Mouse (Mus musculus): ENCODE data around the gene Sirt2. TPM values are rescaled to one million over a fixed set of nuclear protein-coding genes. Genes with fewer than 3 reads are reported as not detected.

Sirt2 gene
- polyA plus RNA-seq, 1 experiment from 2014 or later: 110 TPM

GRCm38 (mm10) chr7:28749935-28750334 lies 16.6 kb upstream of the Sirt2 start:
- no peaks in the 10 kb centered on the region for H3K9me3 ChIP-seq (ENCODE audit: control insufficient read depth, low read length)
- no peak overlapping the region for H3K4me3 ChIP-seq (ENCODE audit: low read depth, low read length)
- peaks cover 12% of the 10 kb centered on the region; the same call in 1 of the 2 replicates for H3K36me3 ChIP-seq (ENCODE audit: control insufficient read depth, insufficient read depth, low read length)
- no peaks in the 10 kb centered on the region for H3K27me3 ChIP-seq (ENCODE audit: control insufficient read depth, insufficient read depth, low read length)
- H3K4me1 ChIP-seq (ENCODE audit: control insufficient read depth, insufficient read depth, low read length): no peaks in the 10 kb centered on the region
- no peak overlapping the region for H3K9ac ChIP-seq (replicated peaks; ENCODE audit: low read depth, low read length)
- no peak overlapping the region for H3K4me2 ChIP-seq (ENCODE audit: low read depth, low read length)
- WGBS: 93% methylated on average over 7 of the region's 7 CpGs
- ATAC-seq (ENCODE audit: low read depth): no peak
- no peak overlapping the region for H3K27ac ChIP-seq (ENCODE audit: low read depth, low read length)

DNA sequence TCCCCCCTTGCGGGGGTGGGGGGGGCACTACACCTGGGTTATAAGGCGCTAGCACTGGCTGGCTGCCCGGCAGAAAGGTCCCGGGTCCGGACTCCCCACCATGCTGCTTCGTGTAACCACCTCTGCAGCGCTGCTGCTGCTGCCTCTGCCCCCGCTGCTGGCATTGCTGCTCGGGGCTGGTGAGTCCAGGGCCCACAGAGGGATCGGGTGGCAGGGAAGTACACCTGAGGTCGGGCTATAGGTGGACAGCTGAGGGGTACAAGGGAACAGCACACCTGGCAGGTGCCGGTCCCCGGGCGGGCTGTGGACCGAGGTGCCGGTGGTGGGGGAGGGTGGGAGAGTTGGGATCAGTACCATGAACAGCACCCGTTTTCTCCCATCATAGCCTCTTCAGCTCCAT lies 10.5 kb upstream of the Sirt2 start, which contains the start of gene Ccer2:
Gene Ccer2, plus strand, starts transcription at position 96 of the 400 bp plus-strand sequence.
- Histone ChIP-seq H3K36me3 (ENCODE audit: control insufficient read depth, insufficient read depth, low read length) (peaks cover 20% of the 10 kb centered on the region), H3K27me3 (ENCODE audit: control insufficient read depth, insufficient read depth, low read length) (peaks cover 2% of the 10 kb centered on the region; the same call in 1 of the 2 replicates), H3K4me3 (ENCODE audit: low read depth, low read length) (no peak within 1 kb of the TSS), H3K9ac (replicated peaks; ENCODE audit: low read depth, low read length) (0 out of 2 replicates have a peak within 1 kb of the TSS, but pooled peaks have one; percentile 21), H3K27ac (ENCODE audit: low read depth, low read length) (no peak within 1 kb of the TSS), H3K9me3 (ENCODE audit: control insufficient read depth, low read length) (no peaks in the 10 kb centered on the region), H3K4me2 (ENCODE audit: low read depth, low read length) (peak within 1 kb of the TSS; percentile 33), H3K4me1 (ENCODE audit: control insufficient read depth, insufficient read depth, low read length) (0 out of 2 replicates have a peak, but pooled peaks cover 3% of the 10 kb centered on the region)
- 2% methylated on average over 16 of the region's 17 CpGs for WGBS
- 0 out of 2 replicates have a peak, but pooled peaks have one; percentile 10 for ATAC-seq (ENCODE audit: low read depth)

- no peaks in the 10 kb centered on the region for H3K9me3 ChIP-seq (ENCODE audit: control insufficient read depth, low read length)
- ATAC-seq (ENCODE audit: low read depth): no peak
- no peak overlapping the region for H3K4me2 ChIP-seq (ENCODE audit: low read depth, low read length)
- 0 out of 2 replicates have a peak, but pooled peaks cover 3% of the 10 kb centered on the region for H3K4me1 ChIP-seq (ENCODE audit: control insufficient read depth, insufficient read depth, low read length)
- peaks cover 2% of the 10 kb centered on the region; the same call in 1 of the 2 replicates for H3K27me3 ChIP-seq (ENCODE audit: control insufficient read depth, insufficient read depth, low read length)
- no peak overlapping the region for H3K27ac ChIP-seq (ENCODE audit: low read depth, low read length)
- no peak overlapping the region for H3K9ac ChIP-seq (replicated peaks; ENCODE audit: low read depth, low read length)
- 82% methylated on average over 13 of the region's 13 CpGs for WGBS
- H3K4me3 ChIP-seq (ENCODE audit: low read depth, low read length): no peak overlapping the region
- H3K36me3 ChIP-seq (ENCODE audit: control insufficient read depth, insufficient read depth, low read length): peaks cover 21% of the 10 kb centered on the region
Observed at GRCm38 (mm10) chr7:28758623-28759022, 7.9 kb upstream of the Sirt2 start.

DNA sequence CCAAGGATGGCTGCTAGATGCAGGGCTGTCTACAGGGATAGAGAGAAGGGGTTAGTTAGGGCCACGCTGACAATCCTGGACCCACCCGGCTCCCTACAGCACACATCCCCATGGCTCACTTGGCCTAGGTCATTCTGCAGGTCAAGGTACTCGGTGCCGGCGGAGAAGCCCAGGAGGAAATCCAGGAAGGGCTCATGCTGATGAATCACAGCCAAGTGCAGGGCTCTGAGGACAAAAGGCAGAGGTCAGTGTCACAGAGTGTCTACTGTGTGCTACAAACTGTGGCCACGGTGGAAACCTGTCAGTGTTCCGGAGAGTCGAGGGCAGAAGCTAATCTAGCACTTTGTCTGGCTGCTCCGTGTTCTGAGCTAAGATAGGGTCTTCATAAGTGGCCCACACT lies 4.6 kb upstream of the Sirt2 start:
- Histone ChIP-seq H3K27ac (ENCODE audit: low read depth, low read length) (no peak overlapping the region), H3K27me3 (ENCODE audit: control insufficient read depth, insufficient read depth, low read length) (no peaks in the 10 kb centered on the region), H3K9ac (replicated peaks; ENCODE audit: low read depth, low read length) (no peak overlapping the region), H3K4me3 (ENCODE audit: low read depth, low read length) (no peak overlapping the region), H3K9me3 (ENCODE audit: control insufficient read depth, low read length) (no peaks in the 10 kb centered on the region), H3K4me2 (ENCODE audit: low read depth, low read length) (no peak overlapping the region), H3K36me3 (ENCODE audit: control insufficient read depth, insufficient read depth, low read length) (peaks cover 21% of the 10 kb centered on the region), H3K4me1 (ENCODE audit: control insufficient read depth, insufficient read depth, low read length) (peaks cover 5% of the 10 kb centered on the region)
- 98% methylated on average over 9 of the region's 9 CpGs for WGBS
- no peak for ATAC-seq (ENCODE audit: low read depth)

DNA sequence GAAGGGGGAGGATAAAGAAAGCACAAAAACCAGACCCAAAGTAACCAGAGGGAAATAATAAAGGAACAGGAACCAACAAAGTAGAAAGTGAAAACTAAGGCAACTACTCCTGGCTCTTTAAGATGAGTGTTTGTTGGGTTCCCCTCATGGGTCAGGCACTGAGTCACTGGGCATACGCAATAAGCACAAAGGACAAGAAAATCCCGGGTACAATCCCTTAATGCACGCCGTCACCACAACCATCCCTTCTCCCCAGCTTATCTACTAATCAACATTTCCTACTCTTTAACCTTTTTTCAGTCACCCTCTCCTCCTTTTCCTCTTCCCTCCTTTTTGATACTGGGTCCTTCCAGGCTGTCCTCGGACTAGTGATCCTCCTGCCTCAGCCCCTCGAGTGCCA lies 1.3 kb upstream of the Sirt2 start:
- no peak overlapping the region for H3K27ac ChIP-seq (ENCODE audit: low read depth, low read length)
- peak overlapping the region; percentile 47 for H3K4me2 ChIP-seq (ENCODE audit: low read depth, low read length)
- no peak for ATAC-seq (ENCODE audit: low read depth)
- 91% methylated on average over 6 of the region's 6 CpGs for WGBS
- peak overlapping the region; percentile 58; the same call in 1 of the 2 replicates for H3K4me3 ChIP-seq (ENCODE audit: low read depth, low read length)
- no peak overlapping the region for H3K9ac ChIP-seq (replicated peaks; ENCODE audit: low read depth, low read length)
- peaks cover 8% of the 10 kb centered on the region for H3K36me3 ChIP-seq (ENCODE audit: control insufficient read depth, insufficient read depth, low read length)
- H3K27me3 ChIP-seq (ENCODE audit: control insufficient read depth, insufficient read depth, low read length): no peaks in the 10 kb centered on the region
- H3K4me1 ChIP-seq (ENCODE audit: control insufficient read depth, insufficient read depth, low read length): peaks cover 14% of the 10 kb centered on the region
- H3K9me3 ChIP-seq (ENCODE audit: control insufficient read depth, low read length): no peaks in the 10 kb centered on the region

GRCm38 (mm10) chr7:28766910-28767309 lies 375 bp downstream of the Sirt2 start:
- 1% methylated on average over 14 of the region's 14 CpGs for WGBS
- no peaks in the 10 kb centered on the region for H3K9me3 ChIP-seq (ENCODE audit: control insufficient read depth, low read length)
- no peaks in the 10 kb centered on the region for H3K27me3 ChIP-seq (ENCODE audit: control insufficient read depth, insufficient read depth, low read length)
- no peak overlapping the region for H3K27ac ChIP-seq (ENCODE audit: low read depth, low read length)
- H3K36me3 ChIP-seq (ENCODE audit: control insufficient read depth, insufficient read depth, low read length): no peaks in the 10 kb centered on the region; the same call in 1 of the 2 replicates
- H3K9ac ChIP-seq (replicated peaks; ENCODE audit: low read depth, low read length): peak overlapping the region; percentile 77
- ATAC-seq (ENCODE audit: low read depth): peak; percentile 9
- H3K4me1 ChIP-seq (ENCODE audit: control insufficient read depth, insufficient read depth, low read length): peaks cover 14% of the 10 kb centered on the region
- peak overlapping the region; percentile 58 for H3K4me3 ChIP-seq (ENCODE audit: low read depth, low read length)
- H3K4me2 ChIP-seq (ENCODE audit: low read depth, low read length): peak overlapping the region; percentile 71

DNA sequence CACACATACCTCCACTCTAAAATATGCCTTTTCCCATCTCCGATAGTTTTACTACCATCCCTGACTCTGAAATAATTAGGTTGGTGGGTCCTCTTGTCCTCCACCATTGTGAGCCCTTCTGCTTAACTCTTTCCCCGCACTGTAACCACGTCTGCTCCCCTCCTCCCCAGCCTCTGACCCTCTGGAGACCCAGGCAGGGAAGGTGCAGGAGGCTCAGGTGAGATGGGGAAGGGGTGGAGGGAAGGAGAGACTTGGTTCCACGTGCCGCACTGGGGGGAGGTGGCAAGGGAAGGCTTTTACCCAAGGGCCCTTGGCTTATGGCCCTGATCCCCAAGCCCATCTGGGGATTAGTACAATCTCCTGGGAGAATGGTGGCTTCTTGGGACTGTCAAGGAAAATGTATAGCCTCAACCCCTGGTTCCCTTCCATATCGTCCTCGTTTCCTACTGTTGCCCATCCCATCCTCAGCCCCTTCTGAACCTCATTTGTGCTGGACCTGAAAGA lies 979 bp downstream of the Sirt2 start, which contains the start of gene Nfkbib:
Gene Nfkbib, minus strand, starts transcription at position 51 of the 504 bp plus-strand sequence.
- ATAC-seq (ENCODE audit: low read depth): no peak
- Histone ChIP-seq H3K9me3 (ENCODE audit: control insufficient read depth, low read length) (no peaks in the 10 kb centered on the region), H3K9ac (replicated peaks; ENCODE audit: low read depth, low read length) (peak within 1 kb of the TSS; percentile 77), H3K4me1 (ENCODE audit: control insufficient read depth, insufficient read depth, low read length) (peaks cover 14% of the 10 kb centered on the region), H3K4me2 (ENCODE audit: low read depth, low read length) (peak within 1 kb of the TSS; percentile 71), H3K27me3 (ENCODE audit: control insufficient read depth, insufficient read depth, low read length) (no peaks in the 10 kb centered on the region), H3K27ac (ENCODE audit: low read depth, low read length) (no peak within 1 kb of the TSS), H3K36me3 (ENCODE audit: control insufficient read depth, insufficient read depth, low read length) (peaks cover 3% of the 10 kb centered on the region; the same call in 1 of the 2 replicates), H3K4me3 (ENCODE audit: low read depth, low read length) (peak within 1 kb of the TSS; percentile 58)
- WGBS: 70% methylated on average over 7 of the region's 7 CpGs

DNA sequence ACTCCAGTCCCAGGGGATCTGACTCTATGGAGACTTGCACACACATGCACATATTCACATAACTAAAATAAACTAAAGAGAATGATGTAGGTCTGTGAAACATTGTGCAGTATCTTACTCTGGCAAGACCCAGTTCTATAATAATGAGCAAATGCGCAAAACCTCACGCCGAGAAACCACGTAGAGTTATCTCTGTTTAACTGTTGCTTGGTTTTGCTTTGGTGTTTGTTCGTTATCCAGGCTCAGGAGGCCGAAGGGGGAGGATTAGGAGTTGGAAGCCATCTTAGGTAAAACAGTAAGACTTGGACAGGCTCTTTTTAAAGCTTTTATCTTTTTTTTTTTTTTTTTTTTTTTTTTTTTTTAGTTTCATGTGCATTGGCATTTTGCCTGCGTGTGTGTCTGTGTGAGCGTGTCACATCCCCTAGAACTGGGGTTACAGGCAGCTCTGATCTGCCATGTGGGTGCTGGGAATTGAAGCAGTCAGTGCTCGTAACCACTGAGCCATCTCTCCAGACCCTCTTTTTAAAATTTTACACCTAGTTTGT lies 3.0 kb downstream of the Sirt2 start:
- no peak overlapping the region for H3K4me3 ChIP-seq (ENCODE audit: low read depth, low read length)
- 95% methylated on average over 9 of the region's 9 CpGs for WGBS
- H3K36me3 ChIP-seq (ENCODE audit: control insufficient read depth, insufficient read depth, low read length): peaks cover 4% of the 10 kb centered on the region
- H3K4me1 ChIP-seq (ENCODE audit: control insufficient read depth, insufficient read depth, low read length): peaks cover 14% of the 10 kb centered on the region
- no peak overlapping the region for H3K4me2 ChIP-seq (ENCODE audit: low read depth, low read length)
- no peaks in the 10 kb centered on the region for H3K9me3 ChIP-seq (ENCODE audit: control insufficient read depth, low read length)
- no peak overlapping the region for H3K9ac ChIP-seq (replicated peaks; ENCODE audit: low read depth, low read length)
- H3K27me3 ChIP-seq (ENCODE audit: control insufficient read depth, insufficient read depth, low read length): no peaks in the 10 kb centered on the region
- no peak for ATAC-seq (ENCODE audit: low read depth)
- no peak overlapping the region for H3K27ac ChIP-seq (ENCODE audit: low read depth, low read length)

DNA sequence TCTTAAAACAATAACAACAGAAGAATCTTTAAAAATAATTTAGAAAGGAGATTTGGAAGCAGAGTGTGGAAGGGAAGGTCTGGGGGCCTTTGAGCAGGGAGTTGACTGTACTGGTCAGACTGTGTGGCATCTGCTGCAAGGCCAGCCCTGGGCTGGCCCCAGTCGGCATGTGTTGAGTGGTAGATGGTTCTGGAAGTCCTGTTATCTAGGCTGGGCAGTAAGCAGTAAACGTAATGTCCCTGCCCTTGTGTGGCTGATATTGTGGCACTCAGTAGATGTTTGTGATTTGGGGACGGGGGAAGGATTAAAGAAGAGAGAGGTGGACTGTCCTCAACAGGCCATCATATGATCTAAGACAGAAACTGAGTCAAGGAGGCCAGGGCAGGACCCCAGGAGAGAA lies 3.8 kb downstream of the Sirt2 start:
- ATAC-seq (ENCODE audit: low read depth): no peak
- H3K4me2 ChIP-seq (ENCODE audit: low read depth, low read length): no peak overlapping the region
- H3K4me3 ChIP-seq (ENCODE audit: low read depth, low read length): no peak overlapping the region
- no peak overlapping the region for H3K9ac ChIP-seq (replicated peaks; ENCODE audit: low read depth, low read length)
- no peaks in the 10 kb centered on the region for H3K27me3 ChIP-seq (ENCODE audit: control insufficient read depth, insufficient read depth, low read length)
- peaks cover 13% of the 10 kb centered on the region for H3K4me1 ChIP-seq (ENCODE audit: control insufficient read depth, insufficient read depth, low read length)
- H3K9me3 ChIP-seq (ENCODE audit: control insufficient read depth, low read length): no peaks in the 10 kb centered on the region
- H3K27ac ChIP-seq (ENCODE audit: low read depth, low read length): no peak overlapping the region
- WGBS: 96% methylated on average over 3 of the region's 3 CpGs
- peaks cover 4% of the 10 kb centered on the region for H3K36me3 ChIP-seq (ENCODE audit: control insufficient read depth, insufficient read depth, low read length)
